Mouse (Mus musculus): ENCODE data around the gene Rreb1.

DNA sequence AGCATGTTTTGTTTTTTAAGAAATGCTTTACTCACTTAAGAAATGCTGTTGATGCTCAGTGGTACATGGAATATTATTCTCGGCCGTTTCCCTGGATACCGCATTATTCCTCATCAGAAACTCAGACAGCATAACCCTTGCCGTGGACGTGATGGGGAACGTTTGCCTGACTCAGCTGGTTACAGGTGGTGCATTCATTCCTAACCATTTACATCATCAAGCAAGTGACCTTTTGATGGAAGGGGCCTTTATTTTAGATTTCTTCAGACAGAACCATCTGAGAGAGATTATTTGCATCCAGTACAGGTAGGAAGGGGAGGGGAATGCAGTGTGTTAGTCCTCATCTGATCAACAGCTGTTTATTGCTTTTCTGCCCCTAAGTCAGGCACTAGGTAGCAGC is 50.7 kb downstream of the Rreb1 start:
- no peak for TF ChIP-seq CTCF (IDR thresholded peaks at IDR 0.05; ENCODE audit: low read depth)
- TF ChIP-seq EP300 (IDR thresholded peaks at IDR 0.05; ENCODE audit: low read depth): no peak

All from liver, postnatal 0 days (tissue).